In the genomic region with DNA sequence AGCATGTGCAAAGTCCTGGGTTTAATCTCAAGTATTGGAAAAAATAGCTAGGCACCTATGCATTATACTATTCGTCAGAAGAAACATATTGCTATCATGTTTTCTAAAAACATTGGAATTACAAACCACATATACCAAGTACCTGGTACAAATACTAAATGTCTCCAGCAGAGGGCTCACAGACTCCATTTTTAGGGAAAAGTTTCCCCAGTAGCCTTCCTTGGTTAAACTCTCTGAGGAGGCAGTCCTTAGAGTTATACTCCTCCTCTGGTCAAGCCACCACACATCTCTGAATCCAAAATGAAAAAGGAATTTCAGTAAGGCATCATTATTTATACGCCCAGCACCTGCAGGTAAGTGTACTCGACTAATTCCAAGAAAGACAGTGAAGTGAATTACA, we compare ENCODE assay signal across 9 mouse cellular contexts.
DNase-seq lines count a peak whose midpoint lies in the region; ATAC-seq and TF ChIP-seq lines count a peak whose summit lies in the region.
"Had no signal": no experiment of that assay in that cellular context is flagged by ENCODE, and none has a peak within 500 bp of the region (broad histone marks: within the 10 kb centered on the region; RNA-seq: fewer than 3 reads in every experiment).

No protein-coding gene starts in this region.

- intact Hi-C loops in heart, postnatal 14 days (cut with DNase I) = loop anchor here (1.0 kb wide), 1 partner anchor 176 kb away; no protein-coding TSS in a partner anchor

- no peaks in the 10 kb centered on the region for H3K36me3 ChIP-seq in ES-E14 (ENCODE audit: control insufficient read depth, insufficient read depth, low read length, poor library complexity, severe bottlenecking)
- H3K36me3 ChIP-seq in lung, embryonic 14.5 days (ENCODE audit: insufficient read depth) = no peaks in the 10 kb centered on the region

- DNase-seq in 3T3-L1 (ENCODE audit: low read depth, low spot score) = peak; percentile 79
- peak; percentile 62 for DNase-seq in ES-E14 (ENCODE audit: low read depth, low spot score)
- peak; percentile 45 for DNase-seq in cerebellum, adult 9-11 months
- peak; percentile 17 to 69 for DNase-seq in heart, postnatal 14 days
- peak; percentile 58 to 77 for DNase-seq in kidney, postnatal 25 days
- DNase-seq in lung, embryonic 14.5 days = peak; percentile 88
- DNase-seq in right cerebral cortex, postnatal 25 days = peak; percentile 38

- H3K4me3 ChIP-seq in ES-E14 (ENCODE audit: insufficient read depth in 1 of 2, low read depth in 1 of 2, low read length in 2 of 2, poor library complexity in 1 of 2, severe bottlenecking in 1 of 2) = no peak overlapping the region
- no peak overlapping the region for H3K4me3 ChIP-seq in lung, embryonic 14.5 days (ENCODE audit: low read depth, low read length)
- H3K4me3 ChIP-seq: erythroblast, embryonic 14.5 days; myocyte had no signal

- peak; percentile 66; the same call in 1 of the 2 replicates for ATAC-seq in lung, embryonic 14.5 days (ENCODE audit: insufficient read depth)

- WGBS in lung, embryonic 14.5 days = 25% methylated on average over 3 of the region's 3 CpGs

- no peak overlapping the region for H3K27ac ChIP-seq in ES-E14 (ENCODE audit: insufficient read depth, low read depth, low read length, poor library complexity, severe bottlenecking)
- H3K27ac ChIP-seq in lung, embryonic 14.5 days (ENCODE audit: low read depth) = no peak overlapping the region

- H3K27me3 ChIP-seq in lung, embryonic 14.5 days (ENCODE audit: insufficient read depth, low read length) = no peaks in the 10 kb centered on the region

- peak; percentile 73 for TF ChIP-seq CTCF in lung, embryonic 14.5 days (IDR thresholded peaks at IDR 0.05; ENCODE audit: low read depth)

- in situ Hi-C loops in ES-E14 (cut with MboI; ENCODE audit: low sequenced_read_pairs in 2 of 2, unreplicated experiment in 2 of 2) = loop anchor here (25.0 kb wide), 2 partner anchors 166 to 466 kb away; a partner anchor contains a TSS

- H3K4me2 ChIP-seq in lung, embryonic 14.5 days = no peak overlapping the region

- H3K9ac ChIP-seq in ES-E14 (ENCODE audit: insufficient read depth, low read depth, low read length, poor library complexity, severe bottlenecking) = no peak overlapping the region
- H3K9ac ChIP-seq in lung, embryonic 14.5 days = no peak overlapping the region

- H3K9me3 ChIP-seq in ES-E14 (ENCODE audit: control insufficient read depth, insufficient read depth, low read depth, low read length) = no peaks in the 10 kb centered on the region
- no peaks in the 10 kb centered on the region for H3K9me3 ChIP-seq in lung, embryonic 14.5 days (ENCODE audit: low read depth, low read length)

- H3K4me1 ChIP-seq in ES-E14 (ENCODE audit: control insufficient read depth in 2 of 2, insufficient read depth in 2 of 2, low read length in 2 of 2, poor library complexity in 1 of 2) = no peaks in the 10 kb centered on the region
- no peaks in the 10 kb centered on the region for H3K4me1 ChIP-seq in lung, embryonic 14.5 days (ENCODE audit: insufficient read depth)

TF ChIP-seq in ES-E14, 5 proteins besides CTCF, POLR2A, EP300 and RAD21:
- TF ChIP-seq CHD2 (IDR thresholded peaks at IDR 0.05; ENCODE audit: low read depth, low read length) = no peak
- TF ChIP-seq ZC3H11A (IDR thresholded peaks at IDR 0.05; ENCODE audit: borderline replicate concordance, low read depth, low read length) = peak; percentile 91

Comparison
In these comparisons a context has a peak if more than half of its experiments do, and no peak if none do; other contexts are left out.
1. DNase-seq: peak in every context shown above with its lines; median percentile 88 in lung, embryonic 14.5 days; 79 in 3T3-L1; 68 in kidney, postnatal 25 days; 62 in ES-E14; 45 in cerebellum, adult 9-11 months; 43 in heart, postnatal 14 days; 38 in right cerebral cortex, postnatal 25 days.